Mouse (Mus musculus) stomach, embryonic 16.5 days (tissue): ENCODE data around the gene Lrrc4. TPM values are rescaled to one million over a fixed set of nuclear protein-coding genes. Genes with fewer than 3 reads are reported as not detected.

Experiments used
- ATAC-seq: fragments of 200-750 bp; cut with Nextera tagmentation; 2 replicates; pipeline ENCODE4 v1.8.0; 2017; ENCODE audit warnings: moderate number of reproducible peaks, moderate TSS enrichment; ENCODE audit not compliant: insufficient read depth, low FRiP score
- H3K27ac ChIP-seq: fragments of 300-500 bp; sonication (generic); 2 replicates; pipeline ENCODE4 v1.5.1; 2014; ENCODE audit warnings: low read length
- H3K27me3 ChIP-seq: fragments of 300-500 bp; sonication (generic); 2 replicates; pipeline ENCODE4 v1.6.1; 2014; ENCODE audit warnings: low read length, control low read depth, mixed read lengths; ENCODE audit not compliant: control insufficient read depth, insufficient read depth
- H3K36me3 ChIP-seq: fragments of 300-500 bp; sonication (generic); 2 replicates; pipeline ENCODE4 v1.6.1; 2014; ENCODE audit warnings: low read length; ENCODE audit not compliant: control insufficient read depth, insufficient read depth
- H3K4me1 ChIP-seq: fragments of 300-500 bp; sonication (generic); 2 replicates; pipeline ENCODE4 v1.6.1; 2014; ENCODE audit warnings: low read length, control low read depth, mixed read lengths; ENCODE audit not compliant: control insufficient read depth, insufficient read depth
- H3K4me2 ChIP-seq: fragments of 300-500 bp; sonication (generic); 2 replicates; pipeline ENCODE4 v1.6.1; 2014; ENCODE audit warnings: low read depth, low read length, mixed read lengths
- H3K4me3 ChIP-seq: fragments of 300-500 bp; sonication (generic); replicated peaks from 2 replicates; pipeline ENCODE4 v1.5.1; 2014; ENCODE audit warnings: mild to moderate bottlenecking, low read length
- H3K9ac ChIP-seq: fragments of 300-500 bp; sonication (generic); 2 replicates; pipeline ENCODE4 v1.6.1; 2014; ENCODE audit warnings: low read length
- H3K9me3 ChIP-seq: fragments of 300-500 bp; sonication (generic); replicated peaks from 2 replicates; pipeline ENCODE4 v1.6.1; 2016; ENCODE audit warnings: low read length, control low read depth; ENCODE audit not compliant: control insufficient read depth
- WGBS: fragments of 180-500 bp; shearing (Covaris S2); extraction: QIAGEN DNeasy Blood & Tissue Kit; methylation state at CpG from one replicate; pipeline ENCODE4 v1.1.7; 2014; 5-methylcytosine and 5-hydroxymethylcytosine counted together
- polyA plus RNA-seq: library from polyadenylated mRNA; unstranded; fragments of >200 nt; fragmentation: Nextera tagmentation; extraction: Ambion mirVana; gene quantifications from 2 replicates; pipeline ENCODE4 v1.2.1, GENCODE M21; 2015

Gene Lrrc4
- polyA plus RNA-seq, 1 experiment from 2014 or later = 0.72 TPM

GRCm38 (mm10) chr6:28823375-28823774 lies 8.2 kb downstream of the Lrrc4 start:
- no peak overlapping the region for H3K4me3 ChIP-seq
- 87% methylated on average over 3 of the region's 3 CpGs for WGBS
- no peaks in the 10 kb centered on the region for H3K27me3 ChIP-seq
- no peaks in the 10 kb centered on the region for H3K36me3 ChIP-seq
- H3K4me1 ChIP-seq = peaks cover 12% of the 10 kb centered on the region; the same call in 1 of the 2 replicates
- no peak overlapping the region for H3K9ac ChIP-seq
- H3K4me2 ChIP-seq = no peak overlapping the region
- H3K9me3 ChIP-seq = no peaks in the 10 kb centered on the region
- no peak for ATAC-seq
- H3K27ac ChIP-seq = no peak overlapping the region

GRCm38 (mm10) chr6:28822296-28822695 lies 9.3 kb downstream of the Lrrc4 start:
- no peak for ATAC-seq
- H3K27me3 ChIP-seq = no peaks in the 10 kb centered on the region
- no peak overlapping the region for H3K9ac ChIP-seq
- no peak overlapping the region for H3K27ac ChIP-seq
- H3K4me1 ChIP-seq = 0 out of 2 replicates have a peak, but pooled peaks cover 9% of the 10 kb centered on the region
- H3K4me3 ChIP-seq = no peak overlapping the region
- no peaks in the 10 kb centered on the region for H3K9me3 ChIP-seq
- H3K36me3 ChIP-seq = no peaks in the 10 kb centered on the region
- WGBS = 65% methylated on average over 3 of the region's 3 CpGs
- H3K4me2 ChIP-seq = no peak overlapping the region

- Histone ChIP-seq H3K4me3 (no peak overlapping the region), H3K36me3 (no peaks in the 10 kb centered on the region), H3K4me2 (no peak overlapping the region), H3K27me3 (no peaks in the 10 kb centered on the region), H3K9me3 (no peaks in the 10 kb centered on the region), H3K9ac (no peak overlapping the region), H3K27ac (no peak overlapping the region), H3K4me1 (0 out of 2 replicates have a peak, but pooled peaks cover 7% of the 10 kb centered on the region)
- 67% methylated on average over 13 of the region's 13 CpGs for WGBS
- ATAC-seq = no peak
Measured at GRCm38 (mm10) chr6:28819509-28820358, 11.8 kb downstream of the Lrrc4 start.

- H3K4me3 ChIP-seq = no peak overlapping the region
- no peak for ATAC-seq
- 0 out of 2 replicates have a peak, but pooled peaks cover 7% of the 10 kb centered on the region for H3K4me1 ChIP-seq
- H3K27me3 ChIP-seq = no peaks in the 10 kb centered on the region
- no peak overlapping the region for H3K9ac ChIP-seq
- H3K36me3 ChIP-seq = no peaks in the 10 kb centered on the region
- H3K4me2 ChIP-seq = no peak overlapping the region
- no peak overlapping the region for H3K27ac ChIP-seq
- WGBS = 56% methylated on average over 9 of the region's 9 CpGs
- H3K9me3 ChIP-seq = no peaks in the 10 kb centered on the region
Measured at GRCm38 (mm10) chr6:28817039-28817438, 14.5 kb downstream of the Lrrc4 start.

- H3K4me2 ChIP-seq = no peak overlapping the region
- H3K36me3 ChIP-seq = no peaks in the 10 kb centered on the region
- no peaks in the 10 kb centered on the region for H3K9me3 ChIP-seq
- ATAC-seq = no peak
- WGBS = 70% methylated on average over 2 of the region's 2 CpGs
- H3K9ac ChIP-seq = no peak overlapping the region
- H3K4me1 ChIP-seq = 0 out of 2 replicates have a peak, but pooled peaks cover 7% of the 10 kb centered on the region
- H3K4me3 ChIP-seq = no peak overlapping the region
- no peak overlapping the region for H3K27ac ChIP-seq
- H3K27me3 ChIP-seq = no peaks in the 10 kb centered on the region
Measured at GRCm38 (mm10) chr6:28814895-28815294, 16.7 kb downstream of the Lrrc4 start.

- no peaks in the 10 kb centered on the region for H3K27me3 ChIP-seq
- no peaks in the 10 kb centered on the region for H3K36me3 ChIP-seq
- no peak overlapping the region for H3K9ac ChIP-seq
- H3K27ac ChIP-seq = no peak overlapping the region
- WGBS = 75% methylated on average over 9 of the region's 9 CpGs
- H3K4me3 ChIP-seq = no peak overlapping the region
- 0 out of 2 replicates have a peak, but pooled peaks cover 4% of the 10 kb centered on the region for H3K4me1 ChIP-seq
- H3K9me3 ChIP-seq = no peaks in the 10 kb centered on the region
- H3K4me2 ChIP-seq = no peak overlapping the region
- ATAC-seq = no peak
Measured at GRCm38 (mm10) chr6:28813057-28813456, 18.5 kb downstream of the Lrrc4 start.

- Histone ChIP-seq H3K36me3 (no peaks in the 10 kb centered on the region), H3K9ac (no peak overlapping the region), H3K4me2 (no peak overlapping the region), H3K4me1 (no peaks in the 10 kb centered on the region), H3K4me3 (no peak overlapping the region), H3K27me3 (no peaks in the 10 kb centered on the region), H3K27ac (no peak overlapping the region), H3K9me3 (no peaks in the 10 kb centered on the region)
- ATAC-seq = no peak
- 85% methylated on average over 5 of the region's 5 CpGs for WGBS
Measured at GRCm38 (mm10) chr6:28804751-28805150, 26.8 kb downstream of the Lrrc4 start.

GRCm38 (mm10) chr6:28803678-28804279 lies 27.8 kb downstream of the Lrrc4 start:
- 85% methylated on average over 6 of the region's 6 CpGs for WGBS
- Histone ChIP-seq H3K4me3 (no peak overlapping the region), H3K4me1 (no peaks in the 10 kb centered on the region), H3K27me3 (no peaks in the 10 kb centered on the region), H3K9me3 (no peaks in the 10 kb centered on the region), H3K4me2 (no peak overlapping the region), H3K27ac (no peak overlapping the region), H3K36me3 (no peaks in the 10 kb centered on the region), H3K9ac (no peak overlapping the region)
- ATAC-seq = no peak

- peaks cover 9% of the 10 kb centered on the region; the same call in 1 of the 2 replicates for H3K36me3 ChIP-seq
- H3K4me2 ChIP-seq = no peak overlapping the region
- no peaks in the 10 kb centered on the region for H3K9me3 ChIP-seq
- no peak overlapping the region for H3K4me3 ChIP-seq
- 90% methylated on average over 3 of the region's 3 CpGs for WGBS
- H3K27me3 ChIP-seq = no peaks in the 10 kb centered on the region
- no peak overlapping the region for H3K27ac ChIP-seq
- no peak for ATAC-seq
- H3K4me1 ChIP-seq = no peaks in the 10 kb centered on the region
- H3K9ac ChIP-seq = no peak overlapping the region
Measured at GRCm38 (mm10) chr6:28800976-28801375, 30.6 kb downstream of the Lrrc4 start.
